Mouse (Mus musculus): ENCODE measurements at regions not wholly inside any gene's neighbourhood (a gene's known extent, or its start where the extent isn't known, plus 50 kb on each side); places are given as distances from the start of the nearest gene placed in this dataset.

GRCm38 (mm10) chr15:68384571-68385335 lies 1884.0 kb upstream of the Lrrc6 start:
- DNase-seq (ENCODE audit: low spot score in 2 of 2) = no peak

- no peak for DNase-seq (ENCODE audit: low spot score in 2 of 2)
These were observed 1874.5 kb upstream of the Lrrc6 start for GRCm38 (mm10) chr15:68375166-68375565.

GRCm38 (mm10) chr15:68366816-68367215 lies 1866.1 kb upstream of the Lrrc6 start:
- DNase-seq (ENCODE audit: low spot score in 2 of 2) = no peak

GRCm38 (mm10) chr15:68363058-68363735 lies 1862.5 kb upstream of the Lrrc6 start:
- DNase-seq (ENCODE audit: low spot score in 2 of 2) = peak; percentile 97 to 99

- DNase-seq (ENCODE audit: low spot score in 2 of 2) = peak; percentile 22 to 38
These were observed 1861.7 kb upstream of the Lrrc6 start for GRCm38 (mm10) chr15:68362081-68363057.

- DNase-seq (ENCODE audit: low spot score in 2 of 2) = no peak
These were observed 1860.5 kb upstream of the Lrrc6 start for GRCm38 (mm10) chr15:68360956-68361908.

- DNase-seq (ENCODE audit: low spot score in 2 of 2) = no peak
These were observed 1858.8 kb upstream of the Lrrc6 start for GRCm38 (mm10) chr15:68359496-68359895.

GRCm38 (mm10) chr15:68355957-68356356 lies 1855.2 kb upstream of the Lrrc6 start:
- DNase-seq (ENCODE audit: low spot score in 2 of 2) = no peak

- DNase-seq (ENCODE audit: low spot score in 2 of 2) = no peak
These were observed 1843.9 kb upstream of the Lrrc6 start for GRCm38 (mm10) chr15:68344652-68345051.

GRCm38 (mm10) chr15:68342542-68342941 lies 1841.8 kb upstream of the Lrrc6 start:
- DNase-seq (ENCODE audit: low spot score in 2 of 2) = no peak

GRCm38 (mm10) chr15:68341056-68341455 lies 1840.3 kb upstream of the Lrrc6 start:
- no peak for DNase-seq (ENCODE audit: low spot score in 2 of 2)

- no peak for DNase-seq (ENCODE audit: low spot score in 2 of 2)
These were observed 1836.6 kb upstream of the Lrrc6 start for GRCm38 (mm10) chr15:68337264-68337663.

GRCm38 (mm10) chr15:68335837-68336236 lies 1835.1 kb upstream of the Lrrc6 start:
- DNase-seq (ENCODE audit: low spot score in 2 of 2) = no peak

- DNase-seq (ENCODE audit: low spot score in 2 of 2) = no peak
These were observed 1815.4 kb upstream of the Lrrc6 start for GRCm38 (mm10) chr15:68316116-68316515.

Small RNA genes in the stretch of these regions (microRNA-seq; reads per million reads assigned to microRNA genes)
- gene Mir30b = 94.8 to 99.1 reads per million in 2 experiments
- gene Mir30d = 9,695 to 9,884 reads per million in 2 experiments
